Mouse (Mus musculus) liver (tissue): ENCODE results near the gene Pepd.

Source experiments
- DNase-seq: peaks from one replicate; pipeline ENCODE4 v3.0.0-alpha.2; 2020; ENCODE audit warnings: mixed read lengths

Gene Pepd

GRCm38 (mm10) chr7:35059467-35059866 is 147.3 kb downstream of the Pepd start:
- no peak for DNase-seq

GRCm38 (mm10) chr7:35064286-35065258 is 152.4 kb downstream of the Pepd start:
- DNase-seq = no peak

- DNase-seq = no peak
Measured at GRCm38 (mm10) chr7:35065958-35066357, 153.8 kb downstream of the Pepd start.

GRCm38 (mm10) chr7:35066640-35067212 is 154.5 kb downstream of the Pepd start:
- DNase-seq = no peak

GRCm38 (mm10) chr7:35076645-35077044 is 164.5 kb downstream of the Pepd start:
- no peak for DNase-seq

- peak; percentile 10 for DNase-seq
Measured at GRCm38 (mm10) chr7:35080843-35081338, 168.7 kb downstream of the Pepd start.

- no peak for DNase-seq
Measured at GRCm38 (mm10) chr7:35081406-35082104, 169.4 kb downstream of the Pepd start.

- DNase-seq = no peak
Measured at GRCm38 (mm10) chr7:35084565-35085360, 172.6 kb downstream of the Pepd start.

- peak; percentile 28 for DNase-seq
Measured at GRCm38 (mm10) chr7:35086271-35086861, 174.2 kb downstream of the Pepd start.

- no peak for DNase-seq
Measured at GRCm38 (mm10) chr7:35090550-35090949, 178.4 kb downstream of the Pepd start.
